Mouse (Mus musculus): ENCODE results near the gene Gm20388. TPM values are rescaled to one million over a fixed set of nuclear protein-coding genes. Genes with fewer than 3 reads are reported as not detected.
"Not testable (repeated sequence)": the region's sequence is repeated elsewhere in the genome, so short reads cannot be mapped to it uniquely, and the experiment has no call there.

Gene Gm20388
- polyA plus RNA-seq, 1 experiment, result not detected

DNA sequence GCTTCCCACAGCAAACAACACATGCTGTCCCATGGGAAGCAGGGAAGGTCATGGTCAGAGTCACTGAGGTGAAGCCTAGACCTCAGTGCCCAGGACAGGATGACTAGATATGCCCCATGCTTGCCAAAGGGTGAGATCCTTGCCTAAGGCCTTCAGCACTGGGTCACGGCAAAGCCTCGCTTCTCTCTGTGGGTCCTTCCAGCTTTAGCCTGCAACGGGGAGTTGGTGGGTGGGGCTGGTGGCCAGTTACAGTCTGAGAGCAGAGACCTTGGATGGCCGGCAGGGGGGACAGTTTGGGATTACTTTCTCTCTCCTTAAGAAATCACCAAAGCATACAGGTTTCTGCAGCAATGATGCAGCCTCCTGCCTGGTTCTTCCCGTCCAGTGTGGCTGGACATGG is 877.0 kb downstream of the Gm20388 start:
- Histone ChIP-seq H3K27ac (ENCODE audit: insufficient read depth, low read depth, low read length) (no peak overlapping the region), H3K4me3 (ENCODE audit: insufficient read depth, low read depth, low read length) (no peak overlapping the region)
- WGBS, result 58% methylated on average over 5 of the region's 5 CpGs

GRCm38 (mm10) chr8:120792710-120793109 is 882.1 kb downstream of the Gm20388 start:
- 0 out of 2 replicates have a peak, but pooled peaks cover 2% of the 10 kb centered on the region for H3K4me1 ChIP-seq (ENCODE audit: control insufficient read depth, insufficient read depth, low read length)
- H3K4me3 ChIP-seq (ENCODE audit: insufficient read depth, low read depth, low read length), result no peak overlapping the region
- TF ChIP-seq POLR2A (IDR thresholded peaks at IDR 0.05; ENCODE audit: insufficient read depth, low read depth, low read length), result no peak
- TF ChIP-seq CTCF (IDR thresholded peaks at IDR 0.05; ENCODE audit: insufficient read depth, low read depth, low read length), result no peak
- H3K27ac ChIP-seq (ENCODE audit: insufficient read depth, low read depth, low read length), result no peak overlapping the region
- 84% methylated on average over 15 of the region's 15 CpGs for WGBS

More for the DNA sequence above, 877.0 kb downstream of the Gm20388 start:
- 0 out of 2 replicates have a peak, but pooled peaks cover 2% of the 10 kb centered on the region for H3K4me1 ChIP-seq (ENCODE audit: control insufficient read depth, insufficient read depth, low read length)
- TF ChIP-seq CTCF (IDR thresholded peaks at IDR 0.05; ENCODE audit: insufficient read depth, low read depth, low read length) (no peak), POLR2A (IDR thresholded peaks at IDR 0.05; ENCODE audit: insufficient read depth, low read depth, low read length) (no peak)

- TF ChIP-seq CTCF (IDR thresholded peaks at IDR 0.05; ENCODE audit: insufficient read depth, low read depth, low read length) (peak; percentile 86), POLR2A (IDR thresholded peaks at IDR 0.05; ENCODE audit: insufficient read depth, low read depth, low read length) (no peak)
- H3K27ac ChIP-seq (ENCODE audit: insufficient read depth, low read depth, low read length), result no peak overlapping the region
- H3K4me3 ChIP-seq (ENCODE audit: insufficient read depth, low read depth, low read length), result no peak overlapping the region
- WGBS, result 54% methylated on average over 9 of the region's 9 CpGs
- H3K4me1 ChIP-seq (ENCODE audit: control insufficient read depth, insufficient read depth, low read length), result peaks cover 2% of the 10 kb centered on the region; the same call in 1 of the 2 replicates
These were observed 885.4 kb downstream of the Gm20388 start for GRCm38 (mm10) chr8:120795944-120796635.

DNA sequence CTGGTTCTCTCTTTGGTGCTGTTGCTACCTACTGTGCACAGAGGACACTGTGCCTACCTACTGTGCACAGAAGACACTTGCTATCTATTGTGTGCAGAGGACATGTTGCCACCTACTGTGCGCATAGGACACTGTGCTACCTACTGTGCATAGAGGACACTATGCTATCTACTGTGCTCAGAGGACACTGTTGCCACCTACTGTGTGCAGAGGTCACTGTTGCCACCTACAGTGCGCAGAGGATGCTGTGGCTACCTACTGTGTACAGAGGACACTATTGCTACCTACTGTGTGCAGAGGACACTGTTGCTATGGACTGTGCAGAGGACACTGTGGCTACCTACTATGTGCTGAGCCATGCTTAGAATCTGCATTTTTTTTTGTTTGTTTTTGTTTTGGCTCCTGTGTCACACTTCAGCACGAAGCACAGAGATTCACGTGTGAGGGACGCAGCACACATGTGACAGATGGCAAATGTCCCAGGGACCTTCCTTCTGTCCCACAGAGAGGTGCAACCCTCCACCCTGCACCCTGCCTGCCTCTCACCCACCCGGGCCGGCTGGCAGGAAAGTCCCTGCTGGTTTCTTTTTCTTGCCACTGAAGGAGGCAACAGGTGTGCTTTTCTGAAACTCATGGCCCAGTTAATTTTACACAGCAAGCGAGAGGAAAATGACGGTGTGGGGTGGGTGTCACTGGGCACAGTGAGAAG is 886.5 kb downstream of the Gm20388 start:
- WGBS, result 79% methylated on average over 9 of the region's 9 CpGs
- peaks cover 2% of the 10 kb centered on the region; the same call in 1 of the 2 replicates for H3K4me1 ChIP-seq (ENCODE audit: control insufficient read depth, insufficient read depth, low read length)

DNA sequence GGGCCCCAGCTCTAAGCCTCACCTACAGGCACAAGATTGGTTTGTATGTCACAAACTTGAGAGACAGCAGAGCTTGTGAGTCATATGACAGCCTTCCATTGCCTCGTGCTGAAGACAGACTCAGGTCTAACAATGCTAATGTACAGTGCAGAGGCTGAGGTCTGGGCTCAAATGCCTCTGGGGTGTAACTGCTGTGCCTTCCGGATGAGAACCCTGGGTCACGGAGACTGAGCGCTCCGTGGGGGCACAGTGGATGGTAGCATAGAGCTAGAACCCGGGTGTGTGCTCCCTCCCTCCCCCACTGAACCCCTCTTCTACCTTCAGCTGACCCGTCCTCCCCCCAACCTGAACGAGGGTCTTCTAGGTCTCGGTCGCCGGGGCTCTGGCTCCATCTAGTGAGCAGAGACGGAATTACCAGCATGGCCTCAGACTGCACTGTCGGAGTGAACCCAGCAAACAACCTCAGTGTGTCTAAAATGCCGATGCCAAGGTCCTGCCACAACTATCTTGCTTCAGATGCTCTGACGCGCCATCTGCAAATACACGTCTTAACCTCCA is 889.7 kb downstream of the Gm20388 start:
- WGBS, result 7% methylated on average over 17 of the region's 17 CpGs
- peaks cover 2% of the 10 kb centered on the region; the same call in 1 of the 2 replicates for H3K4me1 ChIP-seq (ENCODE audit: control insufficient read depth, insufficient read depth, low read length)
- no peak for TF ChIP-seq POLR2A (IDR thresholded peaks at IDR 0.05; ENCODE audit: insufficient read depth, low read depth, low read length)
- peak; percentile 87 for TF ChIP-seq CTCF (IDR thresholded peaks at IDR 0.05; ENCODE audit: insufficient read depth, low read depth, low read length)
- no peak overlapping the region for H3K27ac ChIP-seq (ENCODE audit: insufficient read depth, low read depth, low read length)
- H3K4me3 ChIP-seq (ENCODE audit: insufficient read depth, low read depth, low read length), result no peak overlapping the region

More for the DNA sequence above, 886.5 kb downstream of the Gm20388 start:
- TF ChIP-seq CTCF (IDR thresholded peaks at IDR 0.05; ENCODE audit: insufficient read depth, low read depth, low read length), result no peak
- TF ChIP-seq POLR2A (IDR thresholded peaks at IDR 0.05; ENCODE audit: insufficient read depth, low read depth, low read length), result no peak
- no peak overlapping the region for H3K4me3 ChIP-seq (ENCODE audit: insufficient read depth, low read depth, low read length)
- H3K27ac ChIP-seq (ENCODE audit: insufficient read depth, low read depth, low read length), result no peak overlapping the region

DNA sequence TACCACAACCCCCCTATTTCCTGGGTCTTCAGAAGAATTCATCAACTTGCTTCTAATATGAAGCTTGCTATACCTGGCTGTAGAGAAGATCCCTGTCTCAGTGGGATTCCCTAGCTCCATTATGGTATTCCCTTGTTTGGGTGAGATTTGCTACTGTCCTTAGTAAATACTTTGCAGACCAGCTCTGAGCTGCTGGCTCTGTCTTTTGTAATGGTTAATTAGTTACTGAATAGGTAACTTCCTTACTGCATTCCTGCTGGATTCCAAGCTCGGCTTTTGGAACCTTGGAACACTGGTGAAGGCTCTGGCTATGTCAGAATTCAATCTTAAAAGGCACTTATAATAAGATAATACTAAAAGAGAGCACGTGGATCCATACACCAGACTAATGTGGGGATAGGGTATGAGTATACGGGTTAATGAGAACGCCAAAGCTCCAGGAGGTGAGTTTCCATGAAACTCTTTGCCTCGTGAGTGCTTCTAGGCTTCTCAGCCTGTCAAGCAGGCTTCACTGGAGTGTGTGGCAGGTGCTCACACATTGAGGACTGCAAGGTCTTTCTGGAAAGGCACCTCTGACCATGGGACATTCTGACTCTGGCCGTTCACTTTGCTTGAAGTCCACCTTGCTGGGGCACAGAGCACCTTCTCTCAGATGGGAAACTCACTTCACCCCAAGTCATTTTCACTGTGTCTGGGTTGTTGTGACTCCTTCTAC is 893.2 kb downstream of the Gm20388 start:
- WGBS, result 60% methylated on average over 6 of the region's 6 CpGs
- H3K27ac ChIP-seq (ENCODE audit: insufficient read depth, low read depth, low read length); H3K4me3 ChIP-seq (ENCODE audit: insufficient read depth, low read depth, low read length); H3K4me1 ChIP-seq (ENCODE audit: control insufficient read depth, insufficient read depth, low read length): not testable (repeated sequence)

GRCm38 (mm10) chr8:120804741-120805140 is 894.1 kb downstream of the Gm20388 start:
- Histone ChIP-seq H3K27ac (ENCODE audit: insufficient read depth, low read depth, low read length) (no peak overlapping the region), H3K4me1 (ENCODE audit: control insufficient read depth, insufficient read depth, low read length) (peaks cover 2% of the 10 kb centered on the region; the same call in 1 of the 2 replicates), H3K4me3 (ENCODE audit: insufficient read depth, low read depth, low read length) (no peak overlapping the region)
- TF ChIP-seq POLR2A (IDR thresholded peaks at IDR 0.05; ENCODE audit: insufficient read depth, low read depth, low read length), result no peak
- WGBS, result 69% methylated on average over 3 of the region's 3 CpGs

GRCm38 (mm10) chr8:120806780-120807264 is 896.2 kb downstream of the Gm20388 start:
- 66% methylated on average over 12 of the region's 12 CpGs for WGBS
- Histone ChIP-seq H3K4me3 (ENCODE audit: insufficient read depth, low read depth, low read length) (no peak overlapping the region), H3K4me1 (ENCODE audit: control insufficient read depth, insufficient read depth, low read length) (no peaks in the 10 kb centered on the region), H3K27ac (ENCODE audit: insufficient read depth, low read depth, low read length) (no peak overlapping the region)
- TF ChIP-seq CTCF (IDR thresholded peaks at IDR 0.05; ENCODE audit: insufficient read depth, low read depth, low read length) (no peak), POLR2A (IDR thresholded peaks at IDR 0.05; ENCODE audit: insufficient read depth, low read depth, low read length) (no peak)

Measured in olfactory bulb, adult 2 months (tissue).